Comparison of ENCODE assay signal across 20 mouse cellular contexts in the genomic region with DNA sequence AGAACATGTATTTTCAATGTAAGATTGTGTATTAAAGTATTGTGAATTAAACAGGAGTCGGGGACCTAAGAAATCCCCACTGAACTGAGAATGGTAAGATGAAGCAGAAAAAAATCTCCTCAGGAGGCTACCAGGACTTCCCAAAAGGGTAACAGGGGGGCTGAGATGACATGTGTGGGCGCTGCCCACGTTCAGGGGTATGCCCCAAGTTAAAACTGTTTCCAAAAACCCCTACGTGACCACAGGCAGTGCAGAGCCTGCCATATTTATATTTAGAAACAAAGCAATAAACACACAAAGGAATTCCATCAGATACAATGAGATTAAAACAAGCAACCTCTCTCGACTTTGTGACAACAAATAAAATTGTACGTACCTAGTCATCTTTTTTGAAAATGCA.
"Had no signal": no experiment of that assay in that cellular context is flagged by ENCODE, and none has a peak within 500 bp of the region (broad histone marks: within the 10 kb centered on the region; RNA-seq: fewer than 3 reads in every experiment).

No protein-coding gene starts in this region.

- H3K4me2 ChIP-seq: lung, embryonic 14.5 days; midbrain, embryonic 12.5 days; neural tube, embryonic 13.5 days; neural tube, embryonic 15.5 days; stomach, embryonic 15.5 days had no signal

- H3K27ac ChIP-seq: midbrain, embryonic 10.5 days; midbrain, embryonic 12.5 days; neural tube, embryonic 13.5 days; neural tube, embryonic 15.5 days; stomach, embryonic 15.5 days; stomach, postnatal 0 days had no signal

- ATAC-seq: midbrain, embryonic 16.5 days had no signal

- H3K9ac ChIP-seq: lung, embryonic 14.5 days; midbrain, embryonic 12.5 days; neural tube, embryonic 13.5 days; neural tube, embryonic 15.5 days; stomach, embryonic 15.5 days had no signal

- H3K4me3 ChIP-seq: midbrain, embryonic 10.5 days; midbrain, embryonic 12.5 days; neural tube, embryonic 13.5 days; neural tube, embryonic 15.5 days; stomach, embryonic 15.5 days had no signal

- H3K4me1 ChIP-seq: neural tube, embryonic 13.5 days; neural tube, embryonic 15.5 days; stomach, embryonic 15.5 days had no signal

- DNase-seq: lung, adult 18-20 months; lung, embryonic 14.5 days; lung, postnatal 10 days; lung, postnatal 4 days; midbrain, embryonic 14.5 days; retina, postnatal 1 day; right cerebral cortex, adult 18-20 months; right cerebral cortex, postnatal 25 days; right cerebral cortex, postnatal 4 days; spleen, adult 18-20 months; thymus, adult 2 months; thymus, postnatal 25 days; thymus, postnatal 4 days had no signal

- H3K36me3 ChIP-seq: midbrain, embryonic 10.5 days; midbrain, embryonic 12.5 days; neural tube, embryonic 13.5 days; neural tube, embryonic 15.5 days; stomach, embryonic 15.5 days had no signal

- H3K9me3 ChIP-seq: midbrain, embryonic 10.5 days; midbrain, embryonic 12.5 days; neural tube, embryonic 13.5 days; neural tube, embryonic 15.5 days; stomach, embryonic 15.5 days had no signal

- H3K27me3 ChIP-seq: midbrain, embryonic 12.5 days; neural tube, embryonic 13.5 days; neural tube, embryonic 15.5 days; stomach, embryonic 15.5 days had no signal
